Mouse (Mus musculus) CH12.LX (cell line): Measurements from ENCODE around the gene Pde4b.

Source experiments
- CTCF ChIP-seq, 2 experiments: IDR thresholded peaks in 1 of 2; conservative IDR thresholded peaks in 1 of 2; 2 replicates each; pipeline ENCODE4 v1.5.1; 2011 to 2012; ENCODE audit warnings: low read depth in 2 of 2, low read length in 2 of 2, improper control_type of control experiment in 1 of 2, inconsistent platforms in 1 of 2, mild to moderate bottlenecking in 1 of 2, moderate library complexity in 1 of 2
- HCFC1 ChIP-seq: IDR thresholded peaks from 2 replicates; pipeline ENCODE4 v1.6.1; 2012; ENCODE audit warnings: low read depth, mild to moderate bottlenecking, inconsistent platforms, low read length, improper control_type of control experiment
- JUND ChIP-seq: conservative IDR thresholded peaks from 2 replicates; pipeline ENCODE4 v1.6.1; 2011; ENCODE audit warnings: low read depth, low read length, improper control_type of control experiment
- MAFK ChIP-seq: IDR thresholded peaks from 2 replicates; pipeline ENCODE4 v1.6.1; 2011; ENCODE audit warnings: low read length, improper control_type of control experiment; ENCODE audit not compliant: insufficient replicate concordance
- POLR2AphosphoS2 ChIP-seq: IDR thresholded peaks from 2 replicates; pipeline ENCODE4 v1.6.1; 2011; ENCODE audit warnings: low read depth, low read length, improper control_type of control experiment
- USF2 ChIP-seq: conservative IDR thresholded peaks from 2 replicates; pipeline ENCODE4 v1.6.1; 2011; ENCODE audit warnings: low read depth, low read length, improper control_type of control experiment
- ZMIZ1 ChIP-seq: IDR thresholded peaks from 2 replicates; pipeline ENCODE4 v1.6.1; 2012; ENCODE audit warnings: low read depth, mild to moderate bottlenecking, inconsistent platforms, low read length, improper control_type of control experiment

GRCm38 (mm10) chr4:102275716-102276115 is 188.4 kb downstream of the Pde4b start:
- no peak for TF ChIP-seq ZMIZ1
- TF ChIP-seq MAFK: no peak
- no peak for TF ChIP-seq CTCF (conservative IDR thresholded peaks at IDR 0.05 in 1 of 2, IDR thresholded peaks at IDR 0.05 in 1 of 2; ENCODE audit: low read depth in 2 of 2, low read length in 2 of 2)
- no peak for TF ChIP-seq JUND
- no peak for TF ChIP-seq HCFC1
- TF ChIP-seq USF2: no peak
- no peak for TF ChIP-seq POLR2AphosphoS2
